Mouse (Mus musculus) left cerebral cortex, adult 11 months (tissue): ENCODE measurements around the gene Itpr2.

ENCODE experiments used
- DNase-seq: peaks from one replicate; pipeline ENCODE4 v3.0.0; 2022; ENCODE audit warnings: low spot score

Gene Itpr2

DNA sequence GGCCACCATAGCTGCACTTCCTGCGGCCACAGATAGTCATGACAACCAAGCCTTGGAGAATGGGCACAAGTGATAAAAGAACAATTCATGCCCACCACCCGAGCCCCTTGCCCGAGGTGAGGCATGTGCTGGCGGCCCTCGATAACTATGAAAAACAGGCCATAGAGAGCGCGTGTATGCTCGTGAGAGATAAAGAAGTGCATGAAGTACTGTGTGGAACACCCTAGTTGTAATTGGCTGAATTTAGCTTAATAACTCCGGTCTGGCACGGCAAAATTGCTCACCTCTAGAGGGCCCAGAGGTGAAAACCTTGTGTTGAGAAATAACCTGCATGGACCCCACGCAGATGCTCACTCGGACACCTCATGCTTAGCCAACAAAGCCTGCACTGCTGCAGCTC, 282.5 kb downstream of the Itpr2 start:
- no peak for DNase-seq

DNA sequence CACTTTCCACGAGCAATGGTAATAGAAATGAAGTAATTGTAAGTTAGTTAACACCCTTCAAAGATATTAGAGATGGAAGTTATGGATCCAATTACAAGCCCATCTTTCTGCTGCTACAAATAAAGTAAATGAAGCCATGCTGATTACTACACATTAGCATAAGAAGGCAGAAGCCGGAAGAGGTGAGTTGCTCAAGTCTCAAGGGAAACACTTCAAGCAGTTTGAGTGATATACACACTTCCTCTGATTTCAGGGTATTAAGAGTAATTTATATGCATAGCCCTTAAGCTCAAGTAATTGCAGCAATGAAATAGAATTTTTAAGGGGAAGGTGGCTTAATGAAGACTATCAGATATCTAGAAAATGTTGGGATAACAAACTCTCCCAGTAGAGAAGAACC, 286.7 kb downstream of the Itpr2 start:
- DNase-seq, result no peak

DNA sequence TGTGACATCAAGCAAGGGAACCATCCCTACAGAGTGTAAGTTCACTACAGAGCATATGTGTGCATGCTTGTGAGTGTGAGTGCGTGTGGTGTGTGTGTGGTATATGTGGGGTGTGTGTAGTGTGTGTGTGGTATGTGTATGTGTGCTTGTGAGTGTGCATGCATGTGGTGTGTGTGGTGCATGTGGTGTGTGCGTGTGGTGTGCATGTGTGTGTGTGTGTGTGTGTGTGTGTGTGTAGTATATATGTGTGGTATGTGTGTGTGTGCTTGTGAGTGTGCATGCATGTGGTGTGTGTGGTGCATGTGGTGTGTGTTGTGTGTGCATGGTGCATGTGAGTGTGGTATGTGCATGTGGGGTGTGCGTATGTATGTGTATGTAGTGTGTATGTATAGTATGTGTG, 289.7 kb downstream of the Itpr2 start:
- no peak for DNase-seq

DNA sequence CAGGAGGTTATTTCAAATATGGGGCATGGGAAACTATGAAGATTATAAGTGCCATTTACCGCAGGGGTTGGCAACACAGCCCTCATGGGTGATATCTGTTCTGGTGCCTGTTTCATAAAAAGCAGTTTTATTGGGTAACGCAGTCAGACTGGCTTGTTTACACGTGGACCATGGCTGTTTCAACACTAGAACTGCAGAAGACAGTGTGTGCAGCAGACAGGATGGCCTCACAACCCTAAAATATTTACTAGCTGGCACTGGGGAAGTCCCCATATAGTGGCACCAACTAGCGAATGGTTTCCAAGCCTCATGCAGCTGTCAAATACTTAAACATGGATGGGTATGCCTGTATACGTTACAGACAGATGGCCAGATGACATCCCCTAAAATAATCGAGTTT, 290.8 kb downstream of the Itpr2 start:
- DNase-seq, result no peak

DNA sequence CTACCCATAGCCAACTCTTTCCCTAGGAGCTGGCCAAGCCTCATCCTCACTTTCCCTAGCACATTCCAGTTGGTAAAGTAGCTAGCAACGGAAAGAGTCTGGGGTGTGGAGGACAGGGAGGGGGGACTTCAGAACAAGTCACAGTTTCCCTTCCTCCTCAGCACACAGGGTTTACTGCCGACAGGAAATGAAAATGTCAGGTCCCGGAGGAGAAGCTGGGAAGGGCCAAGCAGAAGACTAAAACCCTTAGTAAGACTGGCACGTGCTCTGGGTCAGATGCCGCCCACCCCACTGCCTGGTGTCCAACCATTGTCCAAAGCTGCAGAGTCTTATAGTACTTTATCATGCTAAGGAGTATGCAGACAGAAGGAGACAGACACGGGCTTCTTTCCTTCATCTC, 293.0 kb downstream of the Itpr2 start:
- DNase-seq, result no peak

DNA sequence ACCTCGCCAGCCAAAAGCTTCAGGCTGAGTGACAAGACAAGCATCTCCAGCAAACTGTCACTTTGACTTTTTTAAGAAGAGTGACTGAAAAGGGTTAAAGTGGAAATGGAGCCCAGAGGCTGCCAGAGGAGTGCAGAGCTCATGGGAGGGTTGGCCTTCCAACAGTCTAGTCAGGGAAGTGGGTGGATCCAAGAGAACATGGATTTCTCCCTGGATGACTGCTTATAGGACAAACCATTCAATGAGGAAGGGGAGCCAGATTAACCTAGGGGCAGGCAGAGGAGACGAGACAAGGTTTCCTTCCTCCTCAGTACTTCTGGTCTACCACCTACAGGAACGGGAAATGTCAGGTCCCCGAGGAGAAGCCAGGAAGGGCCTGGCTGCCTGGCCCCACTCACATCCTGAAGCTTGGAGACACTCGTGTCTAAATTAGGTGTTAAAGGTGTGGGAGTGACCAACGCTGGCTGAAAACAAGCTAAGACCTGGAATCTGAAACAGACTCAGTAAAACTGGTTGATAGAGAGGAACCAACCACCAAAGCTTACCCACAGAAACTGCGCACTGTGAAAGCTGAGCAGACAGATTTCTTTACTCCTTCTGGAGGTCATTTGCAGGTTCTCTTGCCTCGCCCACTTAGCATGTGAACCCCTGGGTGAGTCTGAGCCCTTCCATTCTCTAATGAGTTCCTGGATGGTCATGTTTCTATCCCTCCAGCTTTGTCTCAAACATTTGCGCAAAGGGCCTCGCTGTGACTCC, 294.6 kb downstream of the Itpr2 start:
- DNase-seq, result no peak

DNA sequence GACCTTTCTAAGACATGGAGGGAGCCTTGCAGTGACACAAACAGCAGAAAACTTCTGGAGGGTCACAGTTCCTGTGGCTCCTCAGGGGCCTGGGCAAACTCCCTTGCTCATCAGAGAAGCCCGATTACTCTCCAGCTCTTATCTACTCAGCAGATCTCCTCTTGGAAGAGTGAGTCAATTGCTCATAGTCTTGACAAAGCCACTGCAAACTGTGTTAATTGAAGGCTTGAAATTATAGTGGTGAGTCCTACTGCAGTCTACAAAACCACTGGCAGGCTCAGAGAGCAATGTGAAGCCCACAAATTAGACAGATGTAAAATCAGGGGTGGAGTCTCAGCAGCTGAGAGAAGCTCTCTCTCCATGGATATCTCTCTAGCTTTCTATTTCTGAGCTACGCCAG, 296.9 kb downstream of the Itpr2 start:
- DNase-seq, result no peak

DNA sequence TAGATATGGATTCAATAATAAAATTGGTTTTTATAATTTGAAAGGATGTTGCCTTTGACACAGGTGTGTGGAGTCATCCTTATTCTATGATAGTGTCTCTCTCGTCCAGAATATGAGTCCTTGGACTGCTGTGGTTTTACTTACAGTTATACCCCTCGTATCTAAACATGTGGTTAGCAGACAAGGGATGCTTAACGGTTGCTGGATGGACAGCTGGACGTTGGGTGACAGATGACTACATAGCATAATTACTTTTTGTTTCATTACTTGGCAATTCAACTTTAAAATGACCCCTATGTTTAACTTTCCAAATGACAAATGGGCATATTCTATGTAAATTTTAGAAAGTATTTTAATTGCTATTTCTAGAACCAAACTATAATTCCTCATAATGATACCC, 297.6 kb downstream of the Itpr2 start:
- DNase-seq, result no peak

DNA sequence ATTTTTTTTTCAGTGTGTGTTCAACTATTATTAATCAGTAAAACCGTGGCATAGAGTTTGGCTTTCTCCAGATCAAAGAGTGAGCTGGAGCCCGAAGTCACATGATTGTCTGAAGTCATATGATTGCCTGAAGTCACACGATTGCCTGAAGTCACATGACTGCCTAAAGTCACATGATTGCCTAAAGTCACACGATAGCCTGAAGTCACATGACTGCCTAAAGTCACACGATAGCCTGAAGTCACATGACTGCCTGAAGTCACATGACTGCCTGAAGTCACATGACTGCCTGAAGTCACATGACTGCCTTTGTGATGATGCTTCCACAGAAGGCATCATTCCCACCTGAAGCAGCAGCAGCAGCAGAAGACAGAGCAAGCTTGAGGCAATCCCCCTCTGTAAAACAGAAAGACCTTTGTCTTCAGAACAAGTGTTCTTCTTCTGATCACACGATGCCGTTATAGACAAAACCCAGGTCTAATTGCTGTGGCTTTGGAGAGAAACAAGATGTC, 304.1 kb downstream of the Itpr2 start:
- no peak for DNase-seq

DNA sequence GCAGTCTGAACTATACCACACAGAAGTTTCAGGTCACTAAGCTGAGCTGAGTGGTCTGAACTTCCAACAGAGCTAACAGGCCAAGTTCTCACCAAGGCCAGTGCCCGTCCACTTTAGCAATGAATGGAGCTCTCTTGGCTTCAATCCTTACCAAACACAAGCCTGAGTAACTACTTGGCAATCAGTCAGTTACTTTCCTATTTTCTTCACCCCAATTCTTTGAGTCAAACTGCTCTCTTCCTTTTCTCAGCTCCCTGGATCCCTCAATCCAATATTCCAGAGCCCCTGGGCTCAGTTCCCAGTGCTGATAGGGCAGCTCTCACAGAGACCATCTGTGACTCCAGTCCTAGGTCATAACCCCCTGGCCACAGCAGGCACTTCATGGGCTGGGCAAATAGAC, 305.3 kb downstream of the Itpr2 start:
- DNase-seq, result no peak

DNA sequence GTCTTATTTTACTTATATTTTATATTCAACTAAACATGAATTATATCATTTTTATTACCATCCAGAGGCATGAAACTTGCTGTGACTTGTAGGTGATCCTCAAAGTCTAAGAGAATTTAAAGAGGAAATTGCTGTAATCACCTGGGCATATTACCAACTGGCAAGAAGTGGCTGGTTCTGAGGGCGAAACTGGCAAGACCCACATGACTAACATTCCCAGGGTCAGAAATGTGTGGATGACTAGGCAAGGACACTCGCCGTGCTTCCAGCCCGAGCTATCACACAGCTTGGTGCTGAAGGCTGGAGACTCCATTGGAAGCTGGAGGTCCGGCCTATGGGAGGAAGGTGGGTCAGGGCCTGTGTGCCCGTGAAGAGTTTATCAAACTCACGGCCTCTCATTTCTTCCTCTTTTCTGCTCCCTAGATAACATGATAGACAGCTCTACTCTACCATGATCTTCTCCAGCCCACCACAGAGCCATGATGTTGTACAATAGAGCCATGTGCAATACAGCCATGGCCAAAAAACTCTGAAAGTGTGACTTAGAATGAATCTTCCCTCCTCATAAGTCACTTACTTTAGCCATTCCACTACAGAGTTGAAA, 306.1 kb downstream of the Itpr2 start:
- DNase-seq, result no peak

DNA sequence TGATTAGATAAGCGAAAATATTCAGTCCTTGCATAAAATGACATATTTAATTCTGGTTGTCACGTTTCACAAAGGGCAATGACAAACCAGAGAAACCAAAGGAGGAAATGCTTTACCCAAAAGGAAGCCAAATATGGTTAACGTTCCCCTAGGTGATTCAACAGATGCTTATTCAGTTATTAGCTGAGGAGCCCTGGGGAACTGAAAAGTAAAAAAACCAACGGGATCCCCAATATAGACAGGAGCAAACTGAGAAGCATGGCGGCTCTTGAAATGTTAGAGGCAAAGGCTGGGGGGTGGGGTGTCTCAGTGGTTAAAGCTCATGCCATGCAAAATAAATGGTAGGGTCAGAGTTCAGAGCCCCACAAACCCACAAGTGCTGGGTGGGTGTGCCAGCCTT, 310.1 kb downstream of the Itpr2 start:
- no peak for DNase-seq

DNA sequence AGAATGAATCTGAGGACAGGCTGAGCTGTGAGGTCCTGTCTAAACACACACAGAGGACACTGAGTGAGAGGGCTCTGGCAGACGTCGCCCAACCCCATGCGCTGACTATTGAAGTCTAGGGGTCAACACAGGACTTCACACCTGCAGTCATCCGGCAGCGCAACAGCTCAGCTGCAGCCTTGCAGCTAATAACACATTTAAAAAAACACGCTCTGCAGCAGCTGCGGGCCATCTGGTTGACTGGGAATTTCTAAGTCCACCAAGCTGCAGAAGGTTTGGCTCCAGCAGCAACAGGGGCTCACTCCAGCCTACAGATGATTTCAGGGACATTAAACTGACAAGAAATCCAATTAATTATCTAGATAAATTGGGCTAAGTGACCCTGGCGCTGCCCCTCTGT, 312.0 kb downstream of the Itpr2 start:
- no peak for DNase-seq

DNA sequence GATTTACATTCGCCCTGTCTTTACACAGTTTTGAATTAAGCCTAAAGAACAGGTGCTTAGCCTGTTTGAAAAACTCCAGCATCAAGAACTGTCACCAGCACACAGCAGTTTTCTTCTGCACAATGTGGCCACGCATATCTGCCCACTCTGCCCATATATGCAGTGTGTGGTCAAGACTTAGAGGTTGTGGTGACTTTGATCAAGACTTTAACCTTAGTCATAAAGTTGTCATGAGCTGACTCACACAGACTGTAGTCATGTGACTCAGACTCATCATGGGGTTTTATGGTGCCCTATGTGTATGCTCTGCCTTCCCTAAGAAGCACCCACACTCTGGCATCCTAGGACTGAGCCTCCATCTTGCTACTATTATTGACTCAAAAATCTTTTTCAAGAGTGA, 316.5 kb downstream of the Itpr2 start:
- no peak for DNase-seq

DNA sequence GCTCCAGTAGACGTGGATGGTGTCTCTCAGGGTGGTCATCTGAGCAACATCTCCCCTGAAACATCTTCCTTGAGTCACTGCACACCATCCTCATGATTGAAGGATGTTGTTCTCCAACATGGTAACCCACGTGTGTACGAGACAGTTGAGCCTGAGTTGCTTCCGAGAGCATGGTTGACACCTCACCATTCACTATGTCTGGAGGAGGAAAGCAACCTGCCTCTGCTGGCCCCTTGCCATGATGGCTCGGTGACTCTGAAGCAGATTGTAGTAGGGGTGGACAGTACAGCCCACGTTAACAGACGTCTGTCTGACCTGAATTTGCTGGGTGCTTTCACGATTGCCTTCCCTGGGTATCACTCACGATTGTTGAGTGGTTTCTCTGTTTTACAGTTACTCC, 317.3 kb downstream of the Itpr2 start:
- DNase-seq, result no peak

DNA sequence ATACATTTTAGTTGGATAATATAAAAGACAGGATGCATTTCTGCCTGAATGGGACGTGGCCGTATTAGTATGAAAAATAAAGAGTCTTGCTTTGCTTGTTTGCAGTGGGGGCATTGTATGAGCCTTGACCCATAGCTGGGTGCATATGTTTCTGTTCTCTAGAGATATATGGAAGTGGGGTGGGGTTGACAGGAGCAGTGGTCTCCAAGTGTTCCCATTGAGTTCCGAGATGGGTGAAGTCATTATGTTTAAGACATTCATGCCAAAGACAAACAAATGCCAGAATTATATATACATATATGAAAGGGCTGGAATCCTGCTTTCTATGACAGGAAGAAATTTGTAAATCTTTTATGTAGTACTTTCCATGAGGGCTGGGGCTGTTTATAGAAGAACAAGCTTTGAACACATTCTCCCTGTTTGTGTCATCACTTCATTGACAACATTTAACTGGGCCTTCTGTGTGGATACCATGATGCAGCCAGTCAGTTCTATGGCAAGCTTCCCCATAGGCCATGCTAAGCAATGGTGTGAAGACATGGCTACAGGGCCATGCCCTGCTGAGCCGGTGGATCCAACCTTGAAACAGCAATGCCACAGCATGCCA, 327.3 kb downstream of the Itpr2 start:
- no peak for DNase-seq

DNA sequence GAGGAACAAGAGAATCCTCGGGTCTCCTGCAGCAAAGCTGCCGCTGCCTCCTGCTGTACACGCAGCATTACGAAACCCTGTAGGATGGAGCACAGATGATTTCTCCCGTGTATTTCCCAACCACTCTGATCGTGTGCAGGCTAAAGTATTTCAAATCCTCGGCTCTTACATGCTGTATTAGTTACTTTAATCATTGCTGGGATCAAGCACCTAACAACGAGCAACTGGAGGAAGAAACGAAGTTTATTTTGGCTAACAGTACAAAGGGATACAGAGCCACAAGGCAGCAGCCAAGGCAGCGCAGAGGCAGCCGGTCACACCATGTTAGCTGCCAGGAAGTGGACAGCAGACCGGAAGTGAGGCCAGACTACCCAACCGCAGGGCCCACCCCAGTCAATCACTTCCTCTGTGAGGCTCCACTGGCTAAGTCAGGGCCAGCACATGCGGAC, 331.4 kb downstream of the Itpr2 start:
- DNase-seq, result no peak

DNA sequence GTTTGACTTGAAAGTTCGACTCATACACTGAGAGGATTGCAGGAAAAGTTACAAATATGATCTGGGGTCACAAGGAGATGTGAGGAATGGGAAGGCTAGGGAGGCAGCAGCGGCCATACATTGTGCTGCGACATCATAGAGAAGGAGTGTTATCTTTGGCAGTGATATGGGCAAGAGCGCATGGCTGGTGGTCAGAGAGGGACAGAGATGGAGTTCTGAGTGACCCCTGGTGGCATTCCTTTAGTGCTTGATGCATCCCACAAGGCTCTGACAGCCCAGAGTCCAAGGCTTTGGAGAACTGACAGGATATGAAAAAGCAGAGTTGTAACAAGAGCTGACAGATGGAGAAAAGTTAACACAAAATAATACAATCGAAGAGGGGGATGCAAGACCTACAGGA, 334.8 kb downstream of the Itpr2 start:
- no peak for DNase-seq

DNA sequence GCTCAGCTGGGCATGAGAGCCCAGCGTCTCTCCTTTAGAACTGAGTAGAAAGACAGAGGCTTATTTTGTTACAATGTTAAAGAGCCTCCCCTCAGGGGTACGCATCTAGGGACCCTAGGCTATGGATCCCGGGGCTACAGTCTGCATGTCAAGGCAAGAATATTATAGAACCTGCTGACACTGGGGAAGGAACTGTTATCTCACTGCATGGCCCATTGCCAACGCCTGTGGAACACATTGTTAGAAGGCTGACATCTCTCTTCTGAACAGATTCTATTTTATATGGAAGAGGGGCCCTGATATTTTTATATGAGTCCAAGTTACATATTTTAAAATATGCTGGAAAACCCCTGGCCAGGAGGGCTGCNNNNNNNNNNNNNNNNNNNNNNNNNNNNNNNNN, 342.4 kb downstream of the Itpr2 start:
- no peak for DNase-seq

DNA sequence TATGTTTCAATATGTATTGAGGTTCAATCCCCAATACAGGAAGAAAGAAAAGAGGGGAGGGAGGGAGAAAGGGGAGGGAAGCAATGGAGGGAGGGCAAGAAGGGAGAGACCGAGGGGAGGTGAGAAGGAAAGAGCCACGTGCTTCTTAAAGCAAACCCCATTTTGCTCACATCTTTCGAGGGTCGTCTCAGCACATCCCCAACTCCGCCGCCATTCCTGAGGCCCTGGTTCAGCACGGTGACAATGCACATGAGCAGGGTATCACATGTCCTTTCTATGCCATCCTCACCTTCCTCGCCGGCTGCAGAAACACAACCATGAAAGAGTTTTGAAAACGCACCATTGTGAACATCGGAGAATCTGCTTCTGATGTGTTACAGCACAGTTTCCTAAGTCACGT, 343.3 kb downstream of the Itpr2 start:
- DNase-seq, result no peak

DNA sequence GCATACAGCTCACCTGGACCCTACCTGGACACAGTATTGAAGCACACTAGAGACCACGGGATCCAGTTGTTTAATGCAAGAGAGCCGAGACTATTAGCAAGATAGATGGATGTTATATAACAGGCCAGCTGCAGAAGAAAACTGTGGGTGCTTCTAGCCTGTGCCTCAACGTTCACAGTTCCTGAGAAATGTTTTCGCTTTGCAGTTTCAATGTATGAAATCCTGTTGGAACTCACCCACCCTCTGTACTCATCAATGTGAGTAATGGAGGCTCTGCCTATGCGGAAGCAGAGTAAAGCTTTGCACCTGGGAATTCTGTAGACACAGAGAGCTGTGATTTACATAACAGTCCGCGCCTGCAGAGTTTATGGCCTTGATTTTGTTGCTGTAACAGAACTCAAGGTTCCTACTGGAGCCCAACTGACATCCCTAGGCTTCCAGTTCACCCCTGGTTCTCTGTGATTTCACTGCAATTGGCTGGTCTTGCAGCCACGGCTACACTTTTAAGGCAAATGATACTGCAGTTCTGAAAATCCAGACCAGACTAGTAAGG, 344.0 kb downstream of the Itpr2 start:
- no peak for DNase-seq

DNA sequence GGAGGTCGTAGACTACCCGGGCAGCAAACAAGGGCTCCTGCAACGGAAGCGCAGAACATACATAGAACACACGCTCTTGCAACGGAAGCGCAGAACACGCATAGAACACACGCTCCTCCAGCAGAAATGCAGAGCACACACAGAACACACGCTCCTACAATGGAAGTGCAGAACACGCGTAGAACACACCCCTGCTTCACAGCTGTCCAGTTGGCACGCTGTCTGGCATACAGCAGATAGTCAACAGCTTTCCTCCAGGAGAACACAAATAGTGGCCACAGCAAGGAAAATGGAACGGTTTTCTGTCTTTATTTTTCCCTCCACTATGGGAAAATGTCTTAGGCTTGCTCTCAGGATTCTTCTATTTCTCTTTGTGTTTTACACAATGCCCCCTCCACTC, 344.9 kb downstream of the Itpr2 start:
- no peak for DNase-seq

DNA sequence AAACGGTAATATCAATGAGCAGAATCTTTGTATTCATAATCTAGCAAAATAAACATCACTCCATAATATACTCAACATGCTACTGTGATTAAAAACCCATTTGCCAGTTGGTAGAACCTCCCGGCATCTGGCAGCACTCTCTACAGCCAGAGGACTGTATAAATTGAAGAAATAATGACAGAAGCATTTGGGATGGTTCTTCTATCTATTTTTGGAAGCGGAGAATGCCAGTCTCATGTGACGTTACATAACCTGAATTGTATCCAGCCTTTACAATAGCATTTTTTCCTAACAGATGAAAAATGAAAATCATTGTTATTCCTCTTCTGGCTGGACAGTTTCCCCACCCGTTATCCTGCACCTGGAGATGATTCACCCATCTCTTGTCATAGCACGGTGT, 345.5 kb downstream of the Itpr2 start:
- no peak for DNase-seq
